Mouse (Mus musculus) stomach, postnatal 0 days (tissue): ENCODE data around the gene Ptprn2. TPM values are rescaled to one million over a fixed set of nuclear protein-coding genes. Genes with fewer than 3 reads are reported as not detected.
A peak's percentile ranks its signal among the peaks of the same experiment; 100 is the strongest.

Experiments used
- ATAC-seq: fragments of 200-750 bp; cut with Nextera tagmentation; 2 replicates; pipeline ENCODE4 v1.8.0; 2017; ENCODE audit not compliant: low FRiP score, low TSS enrichment
- DNase-seq: peaks from one replicate; pipeline ENCODE4 v3.0.0-alpha.2; 2016; ENCODE audit warnings: low spot score
- H3K27ac ChIP-seq: fragments of 300-500 bp; sonication (generic); replicated peaks from 2 replicates; pipeline ENCODE4 v1.5.1; 2014; ENCODE audit warnings: mild to moderate bottlenecking, control low read depth
- H3K27me3 ChIP-seq: fragments of 300-500 bp; sonication (generic); 2 replicates; pipeline ENCODE4 v1.6.1; 2014; ENCODE audit warnings: low read length; ENCODE audit not compliant: control insufficient read depth, insufficient read depth
- H3K36me3 ChIP-seq: fragments of 300-500 bp; sonication (generic); 2 replicates; pipeline ENCODE4 v1.6.1; 2014; ENCODE audit warnings: low read length, mixed read lengths; ENCODE audit not compliant: control insufficient read depth, insufficient read depth
- H3K4me1 ChIP-seq: fragments of 300-500 bp; sonication (generic); replicated peaks from 2 replicates; pipeline ENCODE4 v1.6.1; 2014; ENCODE audit warnings: antibody characterized with exemption; ENCODE audit not compliant: control insufficient read depth, insufficient read depth
- H3K4me2 ChIP-seq: fragments of 300-500 bp; sonication (generic); replicated peaks from 2 replicates; pipeline ENCODE4 v1.6.1; 2014; ENCODE audit warnings: low read depth, mild to moderate bottlenecking, control low read depth, moderate library complexity
- H3K4me3 ChIP-seq: fragments of 300-500 bp; sonication (generic); 2 replicates; pipeline ENCODE4 v1.5.1; 2014; ENCODE audit warnings: low read depth, low read length, control low read depth
- H3K9ac ChIP-seq: fragments of 300-500 bp; sonication (generic); 2 replicates; pipeline ENCODE4 v1.6.1; 2014; ENCODE audit warnings: mild to moderate bottlenecking, low read length, control low read depth, mixed read lengths
- H3K9me3 ChIP-seq: fragments of 300-500 bp; sonication (generic); 2 replicates; pipeline ENCODE4 v1.6.1; 2016; ENCODE audit warnings: low read length; ENCODE audit not compliant: control insufficient read depth
- CTCF ChIP-seq: IDR thresholded peaks from 2 replicates; pipeline ENCODE4 v1.5.1; 2016; ENCODE audit warnings: antibody characterized with exemption, low read depth, mild to moderate bottlenecking, moderate library complexity
- EP300 ChIP-seq: optimal IDR thresholded peaks from 2 replicates; pipeline ENCODE3; 2016; ENCODE audit warnings: antibody characterized with exemption
- WGBS: fragments of 180-500 bp; shearing (Covaris S2); extraction: QIAGEN DNeasy Blood & Tissue Kit; methylation state at CpG from one replicate; pipeline ENCODE4 v1.1.7; 2014; 5-methylcytosine and 5-hydroxymethylcytosine counted together
- polyA plus RNA-seq: library from polyadenylated mRNA; unstranded; fragments of >200 nt; fragmentation: Nextera tagmentation; extraction: Ambion mirVana; gene quantifications from 2 replicates; pipeline ENCODE4 v1.2.1, GENCODE M21; 2015

Ptprn2 gene
- polyA plus RNA-seq, 1 experiment from 2014 or later, result 6.0 TPM

- no peak for TF ChIP-seq CTCF
- no peak for TF ChIP-seq EP300
- no peaks in the 10 kb centered on the region for H3K4me1 ChIP-seq
- 94% methylated on average over 7 of the region's 7 CpGs for WGBS
- H3K4me3 ChIP-seq, result no peak overlapping the region
- H3K9me3 ChIP-seq, result no peaks in the 10 kb centered on the region
- no peak for DNase-seq
- ATAC-seq, result no peak
- no peak overlapping the region for H3K9ac ChIP-seq
- no peaks in the 10 kb centered on the region for H3K27me3 ChIP-seq
- no peaks in the 10 kb centered on the region for H3K36me3 ChIP-seq
- no peak overlapping the region for H3K4me2 ChIP-seq
- H3K27ac ChIP-seq, result no peak overlapping the region
Measured at GRCm38 (mm10) chr12:116594866-116595610, 109.5 kb downstream of the Ptprn2 start.

- no peak for TF ChIP-seq EP300
- TF ChIP-seq CTCF, result no peak
- no peaks in the 10 kb centered on the region for H3K36me3 ChIP-seq
Measured at GRCm38 (mm10) chr12:116595727-116596126, 110.2 kb downstream of the Ptprn2 start.

GRCm38 (mm10) chr12:116596993-116597392 lies 111.5 kb downstream of the Ptprn2 start:
- peak; percentile 86 for ATAC-seq
- 88% methylated on average over 20 of the region's 20 CpGs for WGBS
- TF ChIP-seq EP300 (no peak), CTCF (no peak)

More at GRCm38 (mm10) chr12:116595727-116596126, 110.2 kb downstream of the Ptprn2 start:
- DNase-seq, result no peak
- Histone ChIP-seq H3K9ac (no peak overlapping the region), H3K27ac (no peak overlapping the region), H3K9me3 (no peaks in the 10 kb centered on the region), H3K4me1 (no peaks in the 10 kb centered on the region), H3K4me3 (no peak overlapping the region), H3K4me2 (no peak overlapping the region), H3K27me3 (no peaks in the 10 kb centered on the region)
- 92% methylated on average over 4 of the region's 4 CpGs for WGBS
- no peak for ATAC-seq

GRCm38 (mm10) chr12:116597670-116598069 lies 112.2 kb downstream of the Ptprn2 start:
- no peak overlapping the region for H3K9ac ChIP-seq
- H3K27me3 ChIP-seq, result no peaks in the 10 kb centered on the region
- no peaks in the 10 kb centered on the region for H3K9me3 ChIP-seq
- ATAC-seq (no peak), DNase-seq (no peak)
- H3K4me2 ChIP-seq, result no peak overlapping the region
- TF ChIP-seq CTCF (no peak), EP300 (no peak)
- no peaks in the 10 kb centered on the region for H3K36me3 ChIP-seq
- H3K4me1 ChIP-seq, result no peaks in the 10 kb centered on the region
- no peak overlapping the region for H3K27ac ChIP-seq
- H3K4me3 ChIP-seq, result no peak overlapping the region
- 78% methylated on average over 5 of the region's 5 CpGs for WGBS

More at GRCm38 (mm10) chr12:116596993-116597392, 111.5 kb downstream of the Ptprn2 start:
- no peak overlapping the region for H3K4me3 ChIP-seq
- no peak overlapping the region for H3K9ac ChIP-seq
- H3K4me2 ChIP-seq, result no peak overlapping the region
- no peaks in the 10 kb centered on the region for H3K36me3 ChIP-seq
- no peaks in the 10 kb centered on the region for H3K27me3 ChIP-seq
- H3K9me3 ChIP-seq, result no peaks in the 10 kb centered on the region
- H3K4me1 ChIP-seq, result no peaks in the 10 kb centered on the region
- DNase-seq, result no peak
- no peak overlapping the region for H3K27ac ChIP-seq

GRCm38 (mm10) chr12:116598123-116599005 lies 112.8 kb downstream of the Ptprn2 start:
- H3K4me3 ChIP-seq, result no peak overlapping the region
- H3K27me3 ChIP-seq, result no peaks in the 10 kb centered on the region
- 76% methylated on average over 8 of the region's 8 CpGs for WGBS
- DNase-seq (no peak), ATAC-seq (no peak)
- no peak for TF ChIP-seq EP300
- TF ChIP-seq CTCF, result no peak
- H3K9me3 ChIP-seq, result no peaks in the 10 kb centered on the region
- no peak overlapping the region for H3K9ac ChIP-seq
- H3K27ac ChIP-seq, result no peak overlapping the region
- H3K4me2 ChIP-seq, result no peak overlapping the region
- H3K4me1 ChIP-seq, result no peaks in the 10 kb centered on the region
- no peaks in the 10 kb centered on the region for H3K36me3 ChIP-seq

- Histone ChIP-seq H3K36me3 (no peaks in the 10 kb centered on the region), H3K27me3 (no peaks in the 10 kb centered on the region), H3K4me2 (no peak overlapping the region), H3K9me3 (no peaks in the 10 kb centered on the region), H3K4me1 (no peaks in the 10 kb centered on the region), H3K4me3 (no peak overlapping the region), H3K27ac (no peak overlapping the region), H3K9ac (no peak overlapping the region)
- WGBS, result 73% methylated on average over 1 of the region's 1 CpGs
- no peak for ATAC-seq
- TF ChIP-seq CTCF, result no peak
- no peak for TF ChIP-seq EP300
- no peak for DNase-seq
Measured at GRCm38 (mm10) chr12:116599537-116599936, 114.0 kb downstream of the Ptprn2 start.
